Mouse (Mus musculus): ENCODE results near the gene Rpl29. TPM values are rescaled to one million over a fixed set of nuclear protein-coding genes. Genes with fewer than 3 reads are reported as not detected.

The Rpl29 gene
- polyA plus RNA-seq, 1 experiment, result 567 TPM

DNA sequence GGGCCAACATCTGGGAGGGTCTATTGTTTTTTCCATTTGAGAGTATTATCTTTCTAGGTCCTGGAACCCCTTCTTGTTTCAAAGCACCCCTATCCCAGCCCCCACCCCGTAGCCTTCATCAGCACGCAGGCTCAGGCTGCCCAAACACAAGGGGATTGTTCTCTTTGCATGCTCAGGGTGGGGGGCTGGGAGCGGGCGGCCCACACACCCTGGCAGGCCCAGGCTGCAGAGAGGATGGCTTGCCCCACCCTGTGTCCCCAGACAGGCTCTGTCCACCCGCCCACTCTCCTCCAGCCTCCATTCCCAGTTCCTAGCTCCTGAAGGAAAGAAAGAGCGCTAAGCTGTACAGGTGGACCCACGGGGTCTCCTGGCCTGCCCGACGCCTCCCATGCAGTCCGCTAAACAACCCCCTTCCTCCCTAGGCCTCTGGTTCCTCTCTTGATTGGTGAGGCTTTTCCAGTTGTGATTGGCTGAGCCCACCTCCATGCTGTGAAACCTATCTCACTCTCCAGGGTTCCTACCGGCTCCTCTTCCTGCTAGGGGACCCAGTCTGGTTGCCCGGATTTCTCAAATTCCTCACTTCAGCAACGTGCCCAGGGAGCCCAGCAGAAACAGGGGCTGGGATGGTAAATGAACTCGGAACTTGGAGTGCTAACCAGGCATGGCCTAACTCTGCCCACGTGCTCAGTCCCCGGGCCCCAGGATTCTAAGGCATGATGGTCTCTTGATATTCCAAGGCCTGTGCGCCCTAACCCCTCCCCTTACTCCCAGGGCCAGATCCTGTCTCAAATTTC, 25.8 kb downstream of the Rpl29 start:
- no peak for DNase-seq (ENCODE audit: low read depth)

DNA sequence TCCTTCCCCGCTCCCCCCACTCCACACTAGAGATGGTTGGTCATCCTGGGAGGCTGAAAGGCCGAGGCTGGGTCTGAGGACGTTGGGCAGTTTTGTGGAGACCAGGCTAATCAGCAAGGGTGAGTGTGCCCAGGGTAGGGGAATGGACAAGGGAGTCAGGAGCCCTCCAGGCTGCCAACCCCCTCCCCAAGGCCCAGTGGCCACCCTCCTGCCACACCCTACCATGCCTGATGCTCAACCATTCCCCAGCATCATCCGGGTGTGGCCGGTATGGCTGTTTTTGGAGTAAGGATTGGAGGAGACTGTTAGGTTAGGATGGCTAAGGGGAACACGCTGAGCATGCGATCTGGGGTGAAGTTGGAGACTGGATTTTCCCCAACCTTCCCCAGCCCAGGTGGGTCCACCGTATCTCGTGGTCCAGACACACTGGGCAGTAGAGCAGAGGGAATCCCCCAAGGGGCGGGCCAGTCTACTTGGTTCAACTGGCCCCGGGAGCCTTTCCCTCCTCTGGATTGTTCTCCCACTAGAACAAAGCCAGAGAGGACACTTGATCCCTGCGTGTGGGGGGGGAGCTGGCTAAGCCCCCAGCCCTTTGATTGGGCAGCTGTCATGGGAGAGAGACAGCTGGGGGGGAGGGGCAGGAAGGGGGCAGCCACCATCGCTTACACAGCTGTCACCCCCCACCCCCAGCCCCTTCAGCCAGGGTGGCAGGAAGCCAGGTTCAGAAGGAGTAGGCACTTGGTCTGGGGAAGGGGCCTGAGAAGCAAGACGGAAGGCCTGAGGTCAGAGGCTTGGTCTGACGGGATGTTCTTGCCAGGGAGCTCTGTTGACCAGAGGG, 27.3 kb downstream of the Rpl29 start:
- DNase-seq (ENCODE audit: low read depth), result no peak

- no peak for DNase-seq (ENCODE audit: low read depth)
Observed at GRCm38 (mm10) chr9:106457163-106457559, 27.9 kb downstream of the Rpl29 start.

GRCm38 (mm10) chr9:106457920-106458319, 28.7 kb downstream of the Rpl29 start:
- DNase-seq (ENCODE audit: low read depth), result no peak

- DNase-seq (ENCODE audit: low read depth), result no peak
Observed at GRCm38 (mm10) chr9:106459946-106460345, 30.7 kb downstream of the Rpl29 start.

- no peak for DNase-seq (ENCODE audit: low read depth)
Observed at GRCm38 (mm10) chr9:106460401-106461025, 31.3 kb downstream of the Rpl29 start.

DNA sequence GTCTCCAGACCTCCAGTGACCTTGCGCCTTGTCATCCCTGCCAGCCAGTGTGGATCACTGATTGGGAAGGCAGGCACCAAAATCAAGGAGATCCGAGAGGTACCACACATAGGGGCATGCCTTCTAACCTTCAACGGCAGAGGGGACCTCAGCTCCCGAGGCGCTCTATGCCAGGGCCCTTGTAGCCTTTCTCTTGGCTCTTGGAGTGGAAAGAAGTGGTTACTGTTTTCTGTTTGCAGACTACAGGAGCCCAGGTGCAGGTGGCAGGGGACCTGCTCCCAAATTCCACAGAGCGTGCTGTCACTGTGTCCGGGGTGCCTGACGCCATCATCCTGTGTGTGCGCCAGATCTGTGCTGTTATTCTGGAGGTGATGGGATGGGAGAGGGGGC, 31.8 kb downstream of the Rpl29 start:
- no peak for DNase-seq (ENCODE audit: low read depth)

- no peak for DNase-seq (ENCODE audit: low read depth)
Observed at GRCm38 (mm10) chr9:106461641-106462429, 32.6 kb downstream of the Rpl29 start.

DNA sequence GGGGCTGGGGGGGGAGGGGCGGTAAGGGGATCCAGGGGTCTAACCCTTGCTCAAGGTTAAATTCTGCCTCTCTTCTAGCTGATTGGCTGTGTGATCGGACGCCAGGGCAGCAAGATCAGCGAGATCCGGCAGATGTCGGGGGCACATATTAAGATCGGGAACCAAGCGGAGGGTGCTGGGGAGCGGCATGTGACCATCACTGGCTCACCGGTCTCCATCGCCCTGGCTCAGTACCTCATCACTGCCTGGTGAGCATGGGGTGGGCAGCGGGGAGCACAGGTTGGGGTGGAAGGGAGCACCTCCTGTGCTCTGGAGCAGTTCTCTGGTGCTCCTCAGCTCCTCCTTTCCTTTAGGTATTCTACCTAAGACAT, 33.2 kb downstream of the Rpl29 start:
- DNase-seq (ENCODE audit: low read depth), result no peak

- no peak for DNase-seq (ENCODE audit: low read depth)
Observed at GRCm38 (mm10) chr9:106463122-106464063, 34.1 kb downstream of the Rpl29 start.

DNA sequence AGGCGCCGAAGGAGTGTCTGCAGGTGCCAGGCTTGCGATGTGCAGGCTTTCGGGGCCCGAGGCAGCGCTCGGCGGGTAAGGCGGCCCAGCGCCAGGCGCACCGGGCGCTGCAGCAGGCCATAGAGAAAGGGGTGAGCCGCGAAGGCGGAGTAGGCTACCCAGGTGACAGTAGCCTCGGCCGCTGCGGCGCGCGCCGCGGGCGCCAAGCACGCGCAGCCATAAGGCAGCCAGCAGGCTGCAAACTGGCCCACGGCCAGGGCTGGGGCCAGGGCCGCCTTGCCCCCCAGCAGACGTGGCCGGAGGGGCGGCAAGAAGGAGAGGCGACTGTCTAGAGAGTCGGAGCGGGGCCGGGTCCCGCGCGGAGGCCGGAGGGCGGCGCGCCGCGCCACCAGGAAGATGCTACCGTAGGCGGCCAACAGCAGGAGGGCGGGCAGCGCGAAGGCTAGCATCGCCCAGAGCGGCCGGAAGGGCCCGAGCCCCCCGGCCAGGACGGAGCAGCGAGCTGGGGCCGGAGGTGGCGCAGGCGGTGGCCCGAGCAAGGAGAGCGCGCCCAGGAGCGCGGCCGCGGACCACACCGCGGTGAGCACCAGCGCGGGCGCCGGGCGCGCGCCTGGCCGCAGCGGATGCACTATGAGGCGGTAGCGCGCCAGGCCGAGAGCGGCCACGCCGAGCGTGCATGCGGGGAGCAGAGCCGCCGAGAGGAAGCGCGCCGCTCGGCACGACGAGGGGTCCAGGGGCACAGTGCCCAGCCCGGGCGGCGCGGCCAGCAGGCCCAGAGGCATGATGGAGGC, 35.7 kb downstream of the Rpl29 start:
- no peak for DNase-seq (ENCODE audit: low read depth)

GRCm38 (mm10) chr9:106465571-106466200, 36.4 kb downstream of the Rpl29 start, which contains the start of gene Gpr62:
TSS of gene Gpr62 (minus strand) at chr9:106465938.
- DNase-seq (ENCODE audit: low read depth), result no peak

DNA sequence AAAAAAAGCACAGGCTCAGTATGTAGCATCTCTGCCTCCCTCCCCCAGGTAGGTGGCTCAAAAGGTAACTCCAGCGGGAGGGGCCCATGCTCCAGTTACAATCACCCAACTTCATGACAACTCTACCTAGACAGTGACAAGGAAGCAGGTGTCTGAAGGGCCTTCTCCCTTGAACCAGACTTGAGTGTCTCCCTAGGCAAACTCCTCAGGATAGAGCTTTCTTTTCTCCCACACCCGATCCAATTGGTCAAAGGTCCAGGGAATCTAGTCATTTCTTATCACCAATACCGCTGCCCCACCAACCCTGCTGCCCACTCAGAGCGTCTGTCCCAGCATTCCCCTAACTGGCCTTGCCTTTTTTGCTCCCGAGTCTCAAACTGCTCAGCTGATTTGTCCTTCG, 37.5 kb downstream of the Rpl29 start:
- no peak for DNase-seq (ENCODE audit: low read depth)

DNA sequence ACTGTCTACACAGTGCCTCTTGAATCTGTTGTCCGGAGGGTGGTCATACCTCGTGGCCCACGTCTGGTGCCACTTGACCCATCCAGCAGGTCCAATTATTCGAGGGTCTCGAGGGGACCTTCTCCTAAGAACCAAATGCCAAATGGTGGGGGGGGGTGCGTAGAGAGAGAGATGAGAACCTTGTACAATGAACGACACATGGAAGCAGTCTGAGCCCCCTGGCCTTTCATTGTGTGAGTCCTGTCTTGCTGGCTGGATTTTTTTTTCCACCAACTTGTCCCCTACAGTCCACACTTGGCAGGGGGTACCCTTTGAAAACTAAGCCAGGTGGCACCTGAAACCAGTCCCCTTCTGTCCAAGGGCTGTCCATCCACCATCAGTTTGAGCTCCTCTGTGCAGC, 38.5 kb downstream of the Rpl29 start:
- DNase-seq (ENCODE audit: low read depth), result no peak

GRCm38 (mm10) chr9:106469317-106469716, 40.1 kb downstream of the Rpl29 start:
- DNase-seq (ENCODE audit: low read depth), result no peak

DNA sequence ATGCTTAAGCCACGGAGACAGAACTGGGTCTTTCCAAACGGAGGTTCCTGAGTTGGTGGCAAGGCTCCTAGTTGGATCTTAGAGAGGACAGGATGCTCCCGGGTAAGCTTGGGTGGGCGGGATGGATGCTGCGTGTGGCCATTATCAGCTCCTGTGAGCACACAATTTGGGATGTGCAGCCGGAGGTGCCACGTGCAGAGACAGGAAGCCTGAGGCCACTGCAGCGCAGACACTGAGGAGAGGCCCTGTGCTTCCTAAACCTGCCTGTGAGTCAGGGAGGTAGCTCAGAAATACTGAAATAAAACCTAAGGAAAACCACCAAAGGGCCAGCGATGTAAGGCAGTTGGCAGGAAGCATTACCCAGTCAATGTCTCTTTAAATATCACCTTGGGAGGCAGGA, 40.5 kb downstream of the Rpl29 start:
- DNase-seq (ENCODE audit: low read depth), result no peak

DNA sequence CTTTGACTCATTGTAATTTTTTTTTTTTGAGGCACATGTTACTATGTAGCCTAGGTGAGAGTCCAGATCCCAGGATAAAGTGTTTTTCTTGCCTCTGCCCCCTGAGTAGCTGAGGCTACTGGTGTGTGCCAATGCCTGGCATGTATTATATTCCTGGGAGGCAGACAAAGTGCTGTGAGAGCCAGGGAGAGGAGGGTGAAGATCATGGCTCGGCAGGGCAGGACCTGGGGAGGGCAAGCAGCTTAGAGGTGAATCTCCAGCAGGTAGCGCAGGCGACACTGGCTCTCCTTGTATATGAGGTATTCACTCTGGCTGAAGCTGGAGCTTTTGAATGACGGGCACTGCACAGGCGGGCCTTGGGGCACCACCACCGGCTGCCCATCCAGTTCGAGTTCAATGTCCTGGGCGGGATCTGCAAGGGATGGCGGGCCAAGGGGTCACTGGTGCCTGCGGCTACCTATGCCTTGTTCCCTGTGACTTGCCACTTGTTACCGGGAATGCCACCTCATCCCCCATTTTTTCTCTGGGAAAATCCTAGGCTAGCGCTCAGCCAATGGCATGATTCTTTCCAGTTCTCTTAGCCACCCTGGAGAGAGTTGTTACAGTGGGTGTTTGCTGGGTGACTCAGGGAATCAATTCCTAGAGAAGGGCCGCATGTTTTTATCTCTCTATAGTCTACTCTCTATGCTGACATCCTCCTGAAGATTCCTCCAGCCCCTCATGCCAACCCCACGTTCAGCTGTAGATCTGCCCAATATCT, 41.9 kb downstream of the Rpl29 start:
- DNase-seq (ENCODE audit: low read depth), result no peak

GRCm38 (mm10) chr9:106471892-106472291, 42.6 kb downstream of the Rpl29 start:
- no peak for DNase-seq (ENCODE audit: low read depth)

DNA sequence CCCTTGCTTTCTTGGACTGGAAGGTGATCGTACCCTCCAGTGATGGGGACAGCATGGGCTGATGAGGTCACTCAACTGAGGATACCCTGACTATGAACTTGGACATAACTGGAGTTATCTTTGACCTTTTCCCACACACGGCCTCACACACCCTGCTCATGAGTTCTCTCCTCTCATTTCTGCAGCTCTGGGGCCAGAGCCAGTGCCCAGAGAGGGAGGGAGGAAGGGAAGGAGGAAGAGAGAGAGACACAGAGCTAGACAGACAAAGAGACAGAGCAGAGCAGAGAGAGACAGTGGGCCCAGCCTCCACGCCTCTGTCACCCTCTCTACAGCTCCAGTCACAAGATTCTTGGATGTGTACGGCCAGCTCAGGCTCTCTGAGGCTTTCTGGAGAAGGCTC, 43.1 kb downstream of the Rpl29 start:
- DNase-seq (ENCODE audit: low read depth), result no peak

Measured in gonadal fat pad, adult 2 months (tissue).